Mouse (Mus musculus): ENCODE data around the gene Snrpn. TPM values are rescaled to one million over a fixed set of nuclear protein-coding genes. Genes with fewer than 3 reads are reported as not detected.

Snrpn gene
- total and polyA plus RNA-seq, 2 experiments from 2014 or later = 398 to 847 TPM

- Histone ChIP-seq H3K4me2 (ENCODE audit: low read depth) (no peak overlapping the region), H3K4me3 (ENCODE audit: low read depth, low read length) (no peak overlapping the region), H3K9me3 (ENCODE audit: low read length) (no peaks in the 10 kb centered on the region), H3K9ac (no peak overlapping the region), H3K27me3 (ENCODE audit: insufficient read depth, low read length) (no peaks in the 10 kb centered on the region), H3K36me3 (ENCODE audit: insufficient read depth) (no peaks in the 10 kb centered on the region), H3K4me1 (ENCODE audit: insufficient read depth) (no peaks in the 10 kb centered on the region), H3K27ac (ENCODE audit: low read depth, low read length) (no peak overlapping the region)
- ATAC-seq (no peak; the same call in 1 of the 2 replicates), DNase-seq (peak; percentile 13)
- TF ChIP-seq CTCF (IDR thresholded peaks at IDR 0.05; ENCODE audit: low read depth) = no peak
- 63% methylated on average over 2 of the region's 2 CpGs for WGBS
These were observed 63.7 kb downstream of the Snrpn start for GRCm38 (mm10) chr7:60076301-60076700.

DNA sequence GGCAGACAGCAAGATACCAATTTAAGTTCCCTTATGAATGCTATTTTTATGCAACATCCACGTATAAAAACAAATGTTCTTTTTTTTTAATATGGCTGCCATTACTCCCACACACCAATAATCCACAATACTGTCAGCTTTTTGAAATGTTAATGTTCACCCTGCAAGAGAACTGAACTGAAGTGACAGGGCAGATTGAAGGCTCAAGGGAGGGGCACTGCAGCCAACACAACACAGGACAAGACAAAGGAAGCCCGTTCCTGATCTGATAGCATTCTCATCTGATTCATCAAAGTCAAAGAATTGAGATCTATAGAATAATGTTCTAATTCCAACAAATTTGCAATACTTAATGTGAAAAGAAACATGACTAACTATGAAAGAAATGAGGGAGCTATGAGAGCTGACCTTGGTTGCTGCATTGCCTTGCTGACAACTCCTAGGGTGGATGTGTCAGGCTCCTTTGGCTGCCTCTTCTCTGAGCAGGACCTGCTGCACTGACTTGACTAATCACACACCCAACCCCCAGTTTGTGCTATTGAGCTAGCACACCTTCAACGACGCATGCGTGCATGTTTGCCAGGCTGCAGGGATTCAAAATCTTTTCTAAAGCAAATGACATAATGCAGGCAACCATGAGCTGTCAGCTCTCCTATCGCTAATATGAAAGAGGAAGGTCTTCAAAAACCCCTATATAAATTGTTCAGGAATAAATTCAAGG, 92.4 kb downstream of the Snrpn start:
- H3K36me3 ChIP-seq (ENCODE audit: insufficient read depth) = no peaks in the 10 kb centered on the region
- no peaks in the 10 kb centered on the region for H3K9me3 ChIP-seq (ENCODE audit: low read length)
- peak overlapping the region; percentile 27 for H3K4me3 ChIP-seq (ENCODE audit: low read depth, low read length)
- ATAC-seq (peak; percentile 90), DNase-seq (peak; percentile 81)
- peak overlapping the region; percentile 59 for H3K27ac ChIP-seq (ENCODE audit: low read depth, low read length)
- H3K4me2 ChIP-seq (ENCODE audit: low read depth) = peak overlapping the region; percentile 13; the same call in 1 of the 2 replicates
- WGBS = 63% methylated on average over 6 of the region's 6 CpGs
- no peaks in the 10 kb centered on the region for H3K27me3 ChIP-seq (ENCODE audit: insufficient read depth, low read length)
- H3K4me1 ChIP-seq (ENCODE audit: insufficient read depth) = no peaks in the 10 kb centered on the region
- TF ChIP-seq CTCF (IDR thresholded peaks at IDR 0.05; ENCODE audit: low read depth) = no peak
- H3K9ac ChIP-seq = peak overlapping the region; percentile 28

DNA sequence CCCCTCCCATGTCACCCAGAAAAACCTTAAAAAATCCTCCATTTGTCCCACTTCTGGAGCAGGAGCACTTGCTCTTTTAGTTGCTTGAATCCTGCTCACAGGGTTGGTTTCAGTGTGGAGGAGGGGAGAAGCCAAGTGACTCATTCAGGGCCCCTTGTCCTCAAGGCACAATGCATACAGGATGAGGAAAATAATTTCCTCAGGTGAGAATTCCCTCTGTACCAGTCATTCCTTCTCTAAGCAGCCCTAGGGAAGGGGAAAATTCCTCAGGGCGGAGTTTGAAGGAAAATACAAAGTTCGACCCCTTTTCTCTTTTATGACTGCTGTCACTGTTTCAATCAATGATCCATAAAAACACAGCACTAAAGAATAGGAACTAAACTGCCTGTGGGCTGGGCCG, 126.8 kb downstream of the Snrpn start:
- Histone ChIP-seq H3K9ac (no peak overlapping the region), H3K36me3 (ENCODE audit: insufficient read depth) (no peaks in the 10 kb centered on the region), H3K4me2 (ENCODE audit: low read depth) (no peak overlapping the region), H3K9me3 (ENCODE audit: low read length) (no peaks in the 10 kb centered on the region), H3K27me3 (ENCODE audit: insufficient read depth, low read length) (no peaks in the 10 kb centered on the region), H3K4me3 (ENCODE audit: low read depth, low read length) (no peak overlapping the region), H3K27ac (ENCODE audit: low read depth, low read length) (no peak overlapping the region), H3K4me1 (ENCODE audit: insufficient read depth) (no peaks in the 10 kb centered on the region)
- WGBS = 64% methylated on average over 3 of the region's 3 CpGs
- no peak for ATAC-seq
- no peak for DNase-seq
- no peak for TF ChIP-seq CTCF (IDR thresholded peaks at IDR 0.05; ENCODE audit: low read depth)

GRCm38 (mm10) chr7:60007727-60008360, 132.2 kb downstream of the Snrpn start:
- ATAC-seq (no peak), DNase-seq (peak; percentile 60)
- no peak overlapping the region for H3K9ac ChIP-seq
- no peak overlapping the region for H3K27ac ChIP-seq (ENCODE audit: low read depth, low read length)
- H3K27me3 ChIP-seq (ENCODE audit: insufficient read depth, low read length) = no peaks in the 10 kb centered on the region
- no peaks in the 10 kb centered on the region for H3K4me1 ChIP-seq (ENCODE audit: insufficient read depth)
- peak; percentile 41; the same call in 1 of the 2 replicates for TF ChIP-seq CTCF (IDR thresholded peaks at IDR 0.05; ENCODE audit: low read depth)
- 42% methylated on average over 3 of the region's 3 CpGs for WGBS
- no peak overlapping the region for H3K4me3 ChIP-seq (ENCODE audit: low read depth, low read length)
- H3K36me3 ChIP-seq (ENCODE audit: insufficient read depth) = no peaks in the 10 kb centered on the region
- H3K4me2 ChIP-seq (ENCODE audit: low read depth) = no peak overlapping the region
- 0 out of 2 replicates have a peak, but pooled peaks cover 4% of the 10 kb centered on the region for H3K9me3 ChIP-seq (ENCODE audit: low read length)

DNA sequence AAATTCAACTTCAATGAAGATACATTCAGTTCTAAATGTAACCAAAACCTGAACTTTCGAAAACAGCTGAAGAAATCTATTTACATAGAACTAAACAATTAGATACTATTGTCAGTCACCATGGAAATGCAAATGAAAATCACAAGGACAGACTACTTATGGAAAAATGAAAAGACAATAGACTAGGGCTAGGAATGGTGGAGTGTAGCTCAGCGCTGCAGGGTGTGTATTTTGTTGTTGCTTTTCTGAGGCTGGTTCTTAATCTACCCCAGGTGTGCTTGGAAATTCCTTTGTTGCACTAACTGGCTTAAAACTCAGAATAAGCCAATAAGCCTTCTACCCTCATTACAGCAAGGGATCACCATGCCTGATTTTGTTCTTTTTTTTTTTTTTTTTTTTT, 133.8 kb downstream of the Snrpn start:
- WGBS = 39% methylated on average over 2 of the region's 2 CpGs
- no peak for TF ChIP-seq CTCF (IDR thresholded peaks at IDR 0.05; ENCODE audit: low read depth)

GRCm38 (mm10) chr7:60004606-60005330, 135.3 kb downstream of the Snrpn start, which contains the start of the genes Snurf and Gm38393:
Snurf (minus strand) TSS chr7:60005049.
Gm38393 (minus strand) TSS chr7:60005064.
- no peaks in the 10 kb centered on the region for H3K27me3 ChIP-seq (ENCODE audit: insufficient read depth, low read length)
- peak; percentile 66 for ATAC-seq
- 51% methylated on average over 30 of the region's 30 CpGs for WGBS

More for the DNA sequence above, 133.8 kb downstream of the Snrpn start:
- no peaks in the 10 kb centered on the region for H3K36me3 ChIP-seq (ENCODE audit: insufficient read depth)
- H3K9me3 ChIP-seq (ENCODE audit: low read length) = 0 out of 2 replicates have a peak, but pooled peaks cover 4% of the 10 kb centered on the region
- no peak for ATAC-seq
- DNase-seq = no peak
- H3K9ac ChIP-seq = no peak overlapping the region
- no peaks in the 10 kb centered on the region for H3K4me1 ChIP-seq (ENCODE audit: insufficient read depth)
- H3K27me3 ChIP-seq (ENCODE audit: insufficient read depth, low read length) = no peaks in the 10 kb centered on the region
- H3K27ac ChIP-seq (ENCODE audit: low read depth, low read length) = no peak overlapping the region
- no peak overlapping the region for H3K4me2 ChIP-seq (ENCODE audit: low read depth)
- H3K4me3 ChIP-seq (ENCODE audit: low read depth, low read length) = no peak overlapping the region

More at GRCm38 (mm10) chr7:60004606-60005330, 135.3 kb downstream of the Snrpn start, which contains the start of the genes Snurf and Gm38393:
- peak within 1 kb of the TSS; percentile 68 for H3K9ac ChIP-seq
- H3K4me1 ChIP-seq (ENCODE audit: insufficient read depth) = no peaks in the 10 kb centered on the region
- H3K4me3 ChIP-seq (ENCODE audit: low read depth, low read length) = peak within 1 kb of the TSS; percentile 55
- 0 out of 2 replicates have a peak, but pooled peaks cover 4% of the 10 kb centered on the region for H3K9me3 ChIP-seq (ENCODE audit: low read length)
- no peaks in the 10 kb centered on the region for H3K36me3 ChIP-seq (ENCODE audit: insufficient read depth)
- H3K4me2 ChIP-seq (ENCODE audit: low read depth) = peak within 1 kb of the TSS; percentile 40
- H3K27ac ChIP-seq (ENCODE audit: low read depth, low read length) = peak within 1 kb of the TSS; percentile 90
- TF ChIP-seq CTCF (IDR thresholded peaks at IDR 0.05; ENCODE audit: low read depth) = no peak
- DNase-seq = peak; percentile 87
